Mouse (Mus musculus) cerebellum, adult 9-10 months (tissue): ENCODE measurements around the gene Ccsap.

Experiments used
- DNase-seq: peaks from one replicate; pipeline ENCODE4 v3.0.0; 2022

Ccsap gene

DNA sequence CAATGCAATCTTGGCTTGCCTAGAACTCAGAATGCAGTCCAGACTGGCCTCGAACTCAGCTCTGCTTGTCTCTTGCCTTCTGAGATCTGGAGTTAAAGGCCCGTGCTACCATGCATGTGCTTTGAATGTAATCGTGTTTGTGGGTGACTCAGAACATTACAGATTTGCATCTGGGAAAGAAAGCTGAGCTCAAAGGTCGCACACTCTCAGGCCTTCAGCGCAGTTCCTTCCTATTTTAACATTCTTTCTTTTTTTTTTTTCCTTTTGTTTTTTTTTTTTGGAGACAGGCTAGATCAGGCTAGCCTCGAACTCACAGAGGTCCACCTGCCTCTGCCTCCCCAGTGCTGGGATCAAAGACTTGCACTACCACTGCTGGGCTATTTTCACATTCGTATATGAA, 55.4 kb downstream of the Ccsap start:
- peak; percentile 17 for DNase-seq

DNA sequence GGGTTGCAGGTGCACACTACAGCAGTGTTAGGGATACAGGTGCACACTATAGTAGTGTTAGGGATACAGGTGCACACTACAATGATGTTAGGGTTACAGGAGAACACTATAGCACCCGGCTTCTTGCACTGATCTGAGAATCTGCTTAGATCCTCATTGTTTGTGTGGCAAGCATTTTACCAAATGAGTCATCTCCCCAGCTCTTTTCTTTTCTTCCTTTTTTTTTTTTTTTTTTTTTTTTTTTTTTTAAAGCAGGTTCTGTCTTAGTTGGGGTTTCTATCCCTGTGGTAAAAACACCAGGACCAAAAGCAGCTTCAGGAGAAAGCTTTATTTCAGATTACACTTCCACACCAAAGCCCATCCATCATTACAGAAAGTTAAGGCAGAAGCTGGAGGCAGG, 56.4 kb downstream of the Ccsap start:
- peak; percentile 8 for DNase-seq

DNA sequence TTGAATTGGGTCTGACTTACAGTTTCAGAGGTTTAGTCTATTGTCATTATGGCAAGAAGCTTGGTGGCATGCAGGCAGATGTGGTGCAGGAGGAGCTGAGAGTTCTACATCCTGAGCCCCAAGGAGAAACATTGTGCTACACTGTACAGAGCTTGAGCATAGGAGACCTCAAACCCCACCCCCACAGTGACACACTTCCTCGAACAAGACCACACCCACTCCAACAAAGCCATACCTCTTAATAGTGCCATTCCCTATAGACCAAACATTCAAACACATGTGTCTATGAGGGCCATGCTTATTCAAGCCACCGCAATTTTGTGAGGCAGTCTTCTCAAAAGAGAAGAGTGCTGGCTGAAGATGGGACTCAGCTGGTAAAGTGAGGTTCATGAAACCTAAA, 58.5 kb downstream of the Ccsap start:
- DNase-seq, result no peak

DNA sequence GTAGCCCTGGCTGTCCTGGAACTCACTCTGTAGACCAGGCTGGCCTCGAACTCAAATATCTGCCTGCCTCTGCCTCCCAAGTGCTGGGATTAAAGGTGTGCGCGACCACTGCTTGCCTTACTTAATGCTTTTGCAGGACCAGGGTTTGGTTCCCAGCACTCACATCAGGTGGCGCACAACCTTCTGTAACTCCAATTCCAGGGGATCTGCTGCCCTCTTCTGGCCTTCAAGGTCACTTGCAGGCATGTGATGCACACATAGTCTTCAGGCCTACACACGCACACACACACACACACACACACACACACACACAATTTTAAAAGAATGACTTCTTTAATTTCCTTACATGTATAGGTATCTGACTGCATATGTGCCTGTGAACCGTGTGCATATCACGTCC, 59.1 kb downstream of the Ccsap start:
- DNase-seq, result no peak

DNA sequence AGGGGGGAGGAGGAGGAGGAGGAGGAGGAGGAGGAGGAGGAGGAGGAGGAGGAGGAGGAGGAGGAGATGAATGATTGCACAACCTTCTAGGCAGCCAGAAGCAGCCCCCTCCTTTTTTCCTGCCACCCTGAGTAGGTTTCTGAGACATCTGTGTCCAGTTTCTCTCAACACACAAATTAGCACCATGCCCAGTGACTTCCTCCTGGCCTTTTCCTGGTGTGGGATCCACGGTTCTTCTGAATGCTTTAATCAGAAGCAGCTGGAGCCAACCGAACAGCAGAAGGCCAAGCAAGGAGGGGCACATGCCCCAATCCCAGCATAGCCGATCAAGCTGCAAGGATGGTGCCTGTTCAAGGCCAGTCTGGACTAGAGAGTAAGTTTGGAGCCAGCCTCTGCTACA, 60.1 kb downstream of the Ccsap start:
- no peak for DNase-seq

DNA sequence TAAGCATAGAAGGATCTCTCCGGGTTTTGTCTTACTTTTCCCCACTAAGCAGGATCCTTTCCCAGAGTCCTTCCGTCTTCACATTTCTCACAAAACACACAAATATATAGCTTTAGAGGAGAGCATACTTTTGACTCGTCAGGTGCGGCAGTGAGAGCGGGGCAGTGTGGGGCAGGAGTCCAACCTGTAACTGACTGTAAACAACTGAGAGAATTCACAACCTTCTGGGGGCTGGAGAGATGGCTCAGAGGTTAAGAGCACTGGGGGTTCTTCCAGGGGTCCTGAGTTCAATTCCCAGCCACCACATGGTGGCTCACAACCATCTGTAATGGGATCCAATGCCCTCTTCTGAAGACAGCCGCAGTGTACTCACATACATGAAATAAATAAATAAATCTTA, 60.6 kb downstream of the Ccsap start:
- DNase-seq, result no peak

DNA sequence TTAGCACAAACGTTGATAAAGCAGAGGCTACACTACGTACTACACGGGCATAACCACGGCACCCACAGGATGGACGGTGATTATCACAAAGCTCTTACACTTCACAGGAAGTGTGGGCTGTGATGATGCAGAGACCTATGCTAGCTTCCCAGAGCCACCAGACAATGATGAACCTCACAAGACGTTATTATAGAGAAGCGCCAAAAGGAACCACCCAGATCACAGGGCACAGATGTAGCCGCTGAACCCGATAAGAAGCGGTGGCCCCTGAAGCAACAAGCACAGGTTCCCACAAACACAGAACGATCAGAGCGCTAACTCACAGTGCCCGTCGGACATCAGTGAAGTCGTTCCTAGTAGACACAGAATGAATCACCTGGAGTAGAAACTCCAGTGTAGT, 62.1 kb downstream of the Ccsap start:
- no peak for DNase-seq

DNA sequence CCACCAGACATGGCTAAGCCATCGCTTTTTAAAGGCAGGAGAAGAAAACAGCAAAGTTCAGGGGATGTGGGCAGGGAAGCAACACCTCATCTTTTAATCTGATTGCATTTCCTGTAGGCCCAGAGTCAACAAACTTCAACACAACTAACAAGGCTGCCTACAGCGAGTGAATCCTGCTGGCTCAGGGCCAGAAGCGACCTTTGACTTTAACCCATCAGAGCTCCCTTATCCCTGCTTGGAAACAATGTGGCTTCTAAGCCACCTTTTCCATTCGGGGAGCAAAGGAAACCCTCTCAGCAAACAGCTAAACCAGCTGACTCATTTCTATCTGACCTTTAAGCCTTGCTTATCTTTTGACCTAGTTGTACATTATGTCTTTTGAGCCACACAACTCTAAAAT, 63.3 kb downstream of the Ccsap start:
- no peak for DNase-seq

DNA sequence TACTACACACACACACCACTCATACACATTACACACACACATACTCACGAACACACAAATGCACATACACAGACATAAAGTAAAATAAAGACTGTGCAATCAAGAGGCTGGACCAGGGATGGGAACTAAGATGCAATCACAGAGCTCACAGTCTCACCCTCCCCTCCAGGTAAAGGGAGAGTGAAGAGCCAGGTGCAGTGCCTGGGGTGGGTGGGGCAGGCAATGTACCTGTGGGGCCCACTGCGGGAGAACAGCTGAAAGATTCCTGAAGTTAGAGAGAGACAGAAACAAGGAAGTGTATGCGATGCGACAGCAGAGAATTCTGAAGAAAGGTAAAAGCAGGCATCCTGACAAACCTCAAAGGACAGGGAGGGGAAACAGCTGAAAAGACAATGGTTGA, 65.2 kb downstream of the Ccsap start:
- DNase-seq, result no peak

DNA sequence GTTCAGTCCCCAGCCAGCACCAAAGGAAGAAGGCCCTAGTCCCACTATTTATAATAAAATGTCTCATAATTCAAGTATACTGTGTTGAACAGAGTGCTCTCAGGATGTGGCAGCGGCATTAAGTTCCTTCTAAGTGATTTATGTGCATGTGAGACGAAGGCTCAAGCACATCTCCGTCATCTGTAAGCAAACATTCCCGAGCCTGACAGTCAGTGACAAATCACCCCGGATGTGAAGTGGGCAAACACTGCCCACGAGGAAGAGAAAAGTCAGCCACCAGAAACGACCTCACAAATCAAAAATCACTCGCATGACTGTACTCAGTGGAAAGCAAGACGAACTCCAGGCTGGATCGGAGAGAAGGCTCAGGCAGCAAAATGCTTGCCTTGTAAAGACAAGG, 66.1 kb downstream of the Ccsap start:
- DNase-seq, result no peak

DNA sequence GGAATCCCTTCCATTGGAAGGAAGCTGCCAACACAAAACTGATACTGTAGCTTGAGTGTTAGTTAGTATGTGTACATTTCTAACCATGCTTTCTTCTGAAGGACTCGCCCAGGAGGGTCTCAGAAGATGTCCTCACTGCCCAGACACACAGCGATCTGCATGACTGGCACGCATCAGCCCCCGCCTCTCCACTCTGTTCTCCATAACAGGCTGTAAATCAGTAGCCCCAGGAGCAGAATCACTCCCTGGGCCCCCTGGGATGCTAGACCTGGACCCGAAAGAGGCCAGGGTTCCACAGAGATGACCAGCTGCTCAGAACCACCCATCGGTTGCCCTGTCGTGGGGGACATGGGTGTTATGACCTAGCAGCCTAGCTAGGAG, 68.2 kb downstream of the Ccsap start:
- no peak for DNase-seq

DNA sequence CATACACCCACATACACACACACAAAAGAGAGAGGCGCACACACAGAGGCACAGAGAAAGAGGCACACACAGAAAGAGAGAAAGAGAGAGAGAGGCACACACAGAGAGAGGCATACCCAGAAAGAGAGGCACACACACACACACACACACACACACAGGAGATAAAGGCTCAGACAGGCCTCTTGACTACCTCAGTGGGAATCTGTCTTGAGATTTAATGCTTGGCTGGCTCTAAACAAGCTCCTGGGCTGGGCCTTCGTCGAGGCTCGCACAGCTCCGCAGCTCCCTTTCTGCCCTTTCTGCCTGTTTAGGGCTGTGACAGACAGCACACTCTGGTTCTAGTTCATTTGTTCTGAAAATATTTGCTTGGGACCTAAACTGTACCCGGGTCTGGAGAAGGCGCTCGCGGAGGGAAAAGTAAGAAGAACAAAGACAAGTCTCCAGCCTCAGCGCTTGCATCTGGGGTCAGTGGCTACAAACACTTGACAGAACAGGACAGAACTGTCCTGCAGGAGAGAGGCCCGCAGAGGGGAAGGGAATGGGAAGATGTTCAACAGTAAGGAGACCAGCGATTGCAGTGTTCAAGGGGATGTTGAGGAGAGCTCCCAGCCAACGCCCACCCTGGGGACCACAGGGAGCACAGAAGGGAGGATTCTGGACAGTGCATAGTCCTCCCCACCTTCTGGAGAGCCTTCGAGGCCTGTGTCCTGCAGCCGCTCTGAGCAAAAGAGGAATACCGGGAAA, 68.7 kb downstream of the Ccsap start:
- DNase-seq, result no peak
